ENCODE assay signal across 16 mouse cellular contexts in the genomic region with DNA sequence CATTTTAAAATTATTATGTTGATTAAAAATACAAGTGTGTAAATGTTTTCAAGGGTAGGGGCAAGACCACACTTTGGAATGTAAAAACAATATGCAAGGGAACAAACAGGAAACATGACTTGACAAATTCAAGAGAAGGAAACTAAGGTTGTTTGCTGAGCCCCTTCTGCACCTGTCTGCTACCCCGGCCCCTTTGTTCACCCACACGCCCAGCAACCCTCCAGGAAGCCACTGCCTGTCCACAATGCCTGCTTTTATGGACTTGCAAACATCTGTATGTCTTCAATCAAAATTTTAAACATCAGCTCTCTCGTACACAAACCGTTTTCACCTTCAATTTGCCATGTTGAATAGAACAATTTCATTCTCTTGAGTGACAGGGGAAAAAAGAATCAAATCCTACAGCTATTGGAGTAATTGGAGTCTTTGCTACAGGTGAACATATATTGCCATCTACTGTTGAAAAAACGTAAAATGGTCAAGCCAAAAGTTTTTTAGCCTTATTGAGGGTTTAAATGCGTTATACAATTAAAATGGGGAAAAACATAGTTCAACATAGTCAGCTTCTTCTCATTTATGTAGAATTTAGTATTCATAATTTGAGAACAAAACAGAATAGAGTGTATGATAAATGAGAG. TPM values are rescaled to one million over a fixed set of nuclear protein-coding genes. Genes with fewer than 3 reads are reported as not detected.
A peak's percentile ranks its signal among the peaks of the same experiment; 100 is the strongest.
DNase-seq lines count a peak whose midpoint lies in the region; ATAC-seq and TF ChIP-seq lines count a peak whose summit lies in the region.
"Had no signal": no experiment of that assay in that cellular context is flagged by ENCODE, and none has a peak within 500 bp of the region (broad histone marks: within the 10 kb centered on the region; RNA-seq: fewer than 3 reads in every experiment).

No protein-coding gene starts in this region.

- H3K36me3 ChIP-seq in intestine, postnatal 0 days (ENCODE audit: control insufficient read depth, insufficient read depth), result no peaks in the 10 kb centered on the region
- H3K36me3 ChIP-seq in intestine, embryonic 16.5 days (ENCODE audit: control insufficient read depth, insufficient read depth, low read length), result no peaks in the 10 kb centered on the region
- no peaks in the 10 kb centered on the region for H3K36me3 ChIP-seq in midbrain, embryonic 15.5 days (replicated peaks)
- H3K36me3 ChIP-seq in midbrain, embryonic 13.5 days, result no peaks in the 10 kb centered on the region
- H3K36me3 ChIP-seq: embryonic facial prominence, embryonic 12.5 days; G1E had no signal

- peak; percentile 31 for DNase-seq in embryo, embryonic 10.5 days (ENCODE audit: low spot score)
- no peak for DNase-seq in embryo, embryonic 9.5 days (ENCODE audit: extremely low spot score)
- DNase-seq in forelimb bud, embryonic 11.5 days (ENCODE audit: low read depth, low spot score), result peak; percentile 16
- DNase-seq: cerebellum, adult 9-10 months; kidney, adult 8-10 months; layer of hippocampus, adult 9-11 months; lung, adult 18-20 months had no signal

- 43% methylated on average over 6 of the region's 6 CpGs for WGBS in intestine, postnatal 0 days
- WGBS in intestine, embryonic 16.5 days, result 43% methylated on average over 6 of the region's 6 CpGs
- WGBS in midbrain, embryonic 15.5 days, result 52% methylated on average over 6 of the region's 6 CpGs
- 52% methylated on average over 6 of the region's 6 CpGs for WGBS in midbrain, embryonic 13.5 days

- TF ChIP-seq CTCF in intestine, postnatal 0 days (IDR thresholded peaks at IDR 0.05; ENCODE audit: low read depth), result peak; percentile 64

- H3K4me3 ChIP-seq in intestine, postnatal 0 days (ENCODE audit: low read depth, low read length), result no peak overlapping the region
- H3K4me3 ChIP-seq in intestine, embryonic 16.5 days (ENCODE audit: low read length), result no peak overlapping the region
- H3K4me3 ChIP-seq in midbrain, embryonic 15.5 days, result no peak overlapping the region
- H3K4me3 ChIP-seq in midbrain, embryonic 13.5 days (replicated peaks), result no peak overlapping the region
- H3K4me3 ChIP-seq: embryonic facial prominence, embryonic 12.5 days; megakaryocyte, embryonic 14.5 days had no signal

- H3K9me3 ChIP-seq in intestine, postnatal 0 days (ENCODE audit: control insufficient read depth), result no peaks in the 10 kb centered on the region
- no peaks in the 10 kb centered on the region for H3K9me3 ChIP-seq in intestine, embryonic 16.5 days (ENCODE audit: control insufficient read depth, low read length)
- no peaks in the 10 kb centered on the region for H3K9me3 ChIP-seq in midbrain, embryonic 15.5 days
- H3K9me3 ChIP-seq in midbrain, embryonic 13.5 days, result no peaks in the 10 kb centered on the region
- H3K9me3 ChIP-seq: embryonic facial prominence, embryonic 12.5 days; G1E; megakaryocyte, embryonic 14.5 days had no signal

- H3K27ac ChIP-seq in intestine, postnatal 0 days (ENCODE audit: low read depth, low read length), result no peak overlapping the region
- no peak overlapping the region for H3K27ac ChIP-seq in intestine, embryonic 16.5 days (ENCODE audit: low read length)
- no peak overlapping the region for H3K27ac ChIP-seq in midbrain, embryonic 15.5 days
- H3K27ac ChIP-seq in midbrain, embryonic 13.5 days, result no peak overlapping the region
- H3K27ac ChIP-seq: embryonic facial prominence, embryonic 12.5 days had no signal

- ATAC-seq in intestine, postnatal 0 days, result no peak
- no peak for ATAC-seq in intestine, embryonic 16.5 days
- ATAC-seq in midbrain, embryonic 15.5 days (replicated peaks), result 0 out of 2 replicates have a peak, but pooled peaks have one; percentile 39
- ATAC-seq in midbrain, embryonic 13.5 days, result no peak
- no peak for ATAC-seq in inflammation-experienced regulatory T-cells, adult 6 months
- ATAC-seq: activated CD4-positive, CD25-positive, alpha-beta regulatory T cell, adult 4 months had no signal

- no peaks in the 10 kb centered on the region for H3K27me3 ChIP-seq in intestine, postnatal 0 days (replicated peaks; ENCODE audit: control insufficient read depth, insufficient read depth, low read length)
- no peaks in the 10 kb centered on the region for H3K27me3 ChIP-seq in intestine, embryonic 16.5 days (replicated peaks; ENCODE audit: control insufficient read depth, insufficient read depth, low read length)
- H3K27me3 ChIP-seq in midbrain, embryonic 15.5 days (replicated peaks), result peaks cover 6% of the 10 kb centered on the region; the same call in 1 of the 2 replicates
- H3K27me3 ChIP-seq in midbrain, embryonic 13.5 days, result no peaks in the 10 kb centered on the region

- H3K9ac ChIP-seq in intestine, postnatal 0 days (ENCODE audit: low read depth, low read length), result no peak overlapping the region
- H3K9ac ChIP-seq in intestine, embryonic 16.5 days (ENCODE audit: low read depth, low read length), result no peak overlapping the region
- H3K9ac ChIP-seq in midbrain, embryonic 15.5 days, result no peak overlapping the region
- H3K9ac ChIP-seq in midbrain, embryonic 13.5 days (replicated peaks), result no peak overlapping the region
- H3K9ac ChIP-seq: embryonic facial prominence, embryonic 12.5 days had no signal

- no peaks in the 10 kb centered on the region for H3K4me1 ChIP-seq in intestine, postnatal 0 days (replicated peaks; ENCODE audit: control insufficient read depth, insufficient read depth, low read length)
- no peaks in the 10 kb centered on the region for H3K4me1 ChIP-seq in intestine, embryonic 16.5 days (ENCODE audit: control insufficient read depth, insufficient read depth, low read length)
- no peaks in the 10 kb centered on the region for H3K4me1 ChIP-seq in midbrain, embryonic 15.5 days
- no peaks in the 10 kb centered on the region for H3K4me1 ChIP-seq in midbrain, embryonic 13.5 days (replicated peaks)
- H3K4me1 ChIP-seq: embryonic facial prominence, embryonic 12.5 days; megakaryocyte, embryonic 14.5 days had no signal

- no peak overlapping the region for H3K4me2 ChIP-seq in intestine, postnatal 0 days (replicated peaks; ENCODE audit: low read depth)
- no peak overlapping the region for H3K4me2 ChIP-seq in intestine, embryonic 16.5 days (ENCODE audit: low read depth, low read length)
- no peak overlapping the region for H3K4me2 ChIP-seq in midbrain, embryonic 15.5 days
- H3K4me2 ChIP-seq in midbrain, embryonic 13.5 days (replicated peaks), result no peak overlapping the region
- H3K4me2 ChIP-seq: embryonic facial prominence, embryonic 12.5 days had no signal

RNA-seq across cellular contexts. Expression of gene Mecom, which starts 13.0 kb away (rescaled TPM):
- 7.7 and 9.4 TPM in 2 replicates for polyA plus RNA-seq in intestine, postnatal 0 days (2015; fragmentation: Nextera tagmentation; extraction: Ambion mirVana)
- polyA plus RNA-seq in intestine, embryonic 16.5 days (2015; fragmentation: Nextera tagmentation; extraction: Ambion mirVana), result 10.2 and 11.5 TPM in 2 replicates
- 4.4 and 5.2 TPM in 2 replicates for polyA plus RNA-seq in midbrain, embryonic 15.5 days (2015; fragmentation: Nextera tagmentation; extraction: Ambion mirVana)
- polyA plus RNA-seq in midbrain, embryonic 13.5 days (2015; fragmentation: Nextera tagmentation; extraction: Ambion mirVana), result 11.1 and 13.4 TPM in 2 replicates
- polyA plus RNA-seq in inflammation-experienced regulatory T-cells, adult 6 months (2017; shearing (Covaris generic)), result not detected
- polyA plus RNA-seq: activated CD4-positive, CD25-positive, alpha-beta regulatory T cell, adult 4 months; G1E had no signal

RNA-seq across cellular contexts. Expression of gene Actrt3, which starts 38.9 kb away (rescaled TPM):
- 0.12 TPM in 2 replicates for polyA plus RNA-seq in intestine, postnatal 0 days (2015; fragmentation: Nextera tagmentation; extraction: Ambion mirVana)
- 0.12 and 0.33 TPM in 2 replicates for polyA plus RNA-seq in intestine, embryonic 16.5 days (2015; fragmentation: Nextera tagmentation; extraction: Ambion mirVana)
- 0.22 and 0.56 TPM in 2 replicates for polyA plus RNA-seq in midbrain, embryonic 15.5 days (2015; fragmentation: Nextera tagmentation; extraction: Ambion mirVana)
- 0.17 and 0.23 TPM in 2 replicates for polyA plus RNA-seq in midbrain, embryonic 13.5 days (2015; fragmentation: Nextera tagmentation; extraction: Ambion mirVana)
- under 1 TPM; 0.23 to 0.58 (median 0.24) TPM for polyA plus RNA-seq in inflammation-experienced regulatory T-cells, adult 6 months (2017; shearing (Covaris generic))
- polyA plus RNA-seq: embryonic facial prominence, embryonic 12.5 days; G1E had no signal

RNA-seq across cellular contexts. Expression of gene Mynn, which starts 41.1 kb away (rescaled TPM):
- polyA plus RNA-seq in intestine, postnatal 0 days (2015; fragmentation: Nextera tagmentation; extraction: Ambion mirVana), result 10.3 and 11.4 TPM in 2 replicates
- polyA plus RNA-seq in intestine, embryonic 16.5 days (2015; fragmentation: Nextera tagmentation; extraction: Ambion mirVana), result 20.6 and 21.7 TPM in 2 replicates
- 26.9 and 30.8 TPM in 2 replicates for polyA plus RNA-seq in midbrain, embryonic 15.5 days (2015; fragmentation: Nextera tagmentation; extraction: Ambion mirVana)
- 35.4 and 39.6 TPM in 2 replicates for polyA plus RNA-seq in midbrain, embryonic 13.5 days (2015; fragmentation: Nextera tagmentation; extraction: Ambion mirVana)
- polyA plus RNA-seq in inflammation-experienced regulatory T-cells, adult 6 months (2017; shearing (Covaris generic)), result 10 to 100 TPM; 34.9 to 43.8 (median 36.9) TPM
